Mouse (Mus musculus) hindbrain, postnatal 0 days (tissue): Measurements from ENCODE around the gene Hoxa4. TPM values are rescaled to one million over a fixed set of nuclear protein-coding genes. Genes with fewer than 3 reads are reported as not detected.

Experiments
- ATAC-seq: fragments of 200-750 bp; cut with Nextera tagmentation; 2 replicates; pipeline ENCODE4 v1.8.0; 2017; ENCODE audit warnings: mild to moderate bottlenecking, moderate TSS enrichment, moderate library complexity
- DNase-seq: peaks from one replicate; pipeline ENCODE4 v3.0.0-alpha.2; 2015; ENCODE audit warnings: low spot score
- H3K27ac ChIP-seq: fragments of 300-500 bp; sonication (generic); 2 replicates; pipeline ENCODE4 v1.5.1; 2014; ENCODE audit warnings: mild to moderate bottlenecking
- H3K27me3 ChIP-seq: fragments of 300-500 bp; sonication (generic); 2 replicates; pipeline ENCODE4 v1.6.1; 2014; ENCODE audit warnings: low read length, mixed read lengths; ENCODE audit not compliant: insufficient read depth
- H3K36me3 ChIP-seq: fragments of 300-500 bp; sonication (generic); 2 replicates; pipeline ENCODE4 v1.6.1; 2014; ENCODE audit warnings: low read length, mixed read lengths; ENCODE audit not compliant: insufficient read depth
- H3K4me1 ChIP-seq: fragments of 300-500 bp; sonication (generic); 2 replicates; pipeline ENCODE4 v1.6.1; 2014; ENCODE audit warnings: antibody characterized with exemption, low read length, mixed read lengths; ENCODE audit not compliant: insufficient read depth
- H3K4me2 ChIP-seq: fragments of 300-500 bp; sonication (generic); 2 replicates; pipeline ENCODE4 v1.6.1; 2014; ENCODE audit warnings: low read depth, mild to moderate bottlenecking, low read length, moderate library complexity, mixed read lengths
- H3K4me3 ChIP-seq: fragments of 300-500 bp; sonication (generic); 2 replicates; pipeline ENCODE4 v1.5.1; 2014; ENCODE audit warnings: low read length
- H3K9ac ChIP-seq: fragments of 300-500 bp; sonication (generic); replicated peaks from 2 replicates; pipeline ENCODE4 v1.6.1; 2014; ENCODE audit warnings: mild to moderate bottlenecking, low read length, moderate library complexity, mixed read lengths
- H3K9me3 ChIP-seq: fragments of 300-500 bp; sonication (generic); 2 replicates; pipeline ENCODE4 v1.6.1; 2016; ENCODE audit warnings: low read length, mixed read lengths
- CTCF ChIP-seq: IDR thresholded peaks from 2 replicates; pipeline ENCODE4 v1.5.1; 2016; ENCODE audit warnings: antibody characterized with exemption, control low read depth, low read depth
- whole genome bisulfite sequencing: fragments of 180-500 bp; shearing (Covaris S2); extraction: QIAGEN DNeasy Blood & Tissue Kit; methylation state at CpG from one replicate; pipeline ENCODE4 v1.1.7; 2014; 5-methylcytosine and 5-hydroxymethylcytosine counted together
- polyA plus RNA-seq: library from polyadenylated mRNA; unstranded; fragments of >200 nt; fragmentation: Nextera tagmentation; extraction: Ambion mirVana; gene quantifications from 2 replicates; pipeline ENCODE4 v1.2.1, GENCODE M21; 2015
- total RNA-seq: library from RNA; depleted of rRNA; stranded (reverse); fragments of >200 nt; gene quantifications from 2 replicates; pipeline ENCODE4 v1.2.3, GENCODE M21; 2014

Hoxa4 gene
- total and polyA plus RNA-seq, 2 experiments from 2014 or later = 4.8 to 12.0 TPM

DNA sequence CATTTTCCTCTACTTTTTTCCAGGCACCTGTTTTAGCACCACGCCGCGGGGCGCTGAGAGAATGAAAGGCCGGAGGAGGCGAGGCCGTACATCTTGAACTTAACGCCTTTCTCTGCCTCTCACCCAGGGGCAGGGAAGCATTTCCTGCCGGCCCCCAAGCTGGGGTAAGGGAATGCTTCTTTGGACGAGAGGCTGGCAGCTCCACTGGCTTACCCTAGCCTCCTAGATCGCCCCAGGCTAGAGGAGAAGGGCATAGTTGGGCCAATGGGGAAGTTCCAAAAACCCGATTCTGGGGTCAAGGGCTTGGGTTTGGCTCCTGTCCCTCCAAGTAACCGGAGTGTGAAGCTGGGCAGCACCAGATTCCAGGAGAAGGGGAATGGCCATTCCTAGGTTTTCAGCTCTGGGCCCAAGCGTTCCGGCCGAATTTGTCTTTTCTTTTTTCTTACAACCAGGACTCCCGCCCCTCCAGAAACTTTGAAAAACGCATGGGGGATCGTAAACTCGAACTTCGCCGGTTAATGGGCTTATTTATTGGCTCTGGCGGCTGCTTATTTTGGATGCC, 41.5 kb upstream of the Hoxa4 start:
- ATAC-seq (no peak), DNase-seq (no peak)
- H3K36me3 ChIP-seq = no peaks in the 10 kb centered on the region
- no peak for TF ChIP-seq CTCF
- H3K4me1 ChIP-seq = no peaks in the 10 kb centered on the region
- H3K27ac ChIP-seq = no peak overlapping the region
- H3K9me3 ChIP-seq = no peaks in the 10 kb centered on the region
- H3K27me3 ChIP-seq = peaks cover 94% of the 10 kb centered on the region
- H3K4me2 ChIP-seq = no peak overlapping the region
- 2% methylated on average over 23 of the region's 23 CpGs for WGBS
- no peak overlapping the region for H3K4me3 ChIP-seq
- H3K9ac ChIP-seq = no peak overlapping the region

DNA sequence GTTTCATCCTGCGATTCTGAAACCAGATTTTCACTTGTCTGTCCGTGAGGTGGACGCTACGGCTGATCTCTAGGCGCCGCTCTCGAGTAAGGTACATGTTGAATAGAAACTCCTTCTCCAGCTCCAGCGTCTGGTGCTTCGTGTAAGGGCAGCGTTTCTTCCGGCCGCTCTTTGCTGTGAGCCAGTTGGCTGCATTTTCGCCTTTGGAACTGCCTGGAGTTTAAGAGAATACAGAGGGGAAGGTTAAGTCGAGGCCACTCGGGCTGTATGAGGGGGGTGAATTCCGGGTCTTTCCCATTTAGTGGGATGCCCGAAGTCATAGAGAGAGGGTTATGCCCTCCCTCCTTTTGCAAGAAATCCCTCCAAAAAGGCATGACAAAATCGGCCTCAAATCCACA, 41.0 kb upstream of the Hoxa4 start:
- H3K4me3 ChIP-seq = no peak overlapping the region
- WGBS = 1% methylated on average over 18 of the region's 18 CpGs
- no peaks in the 10 kb centered on the region for H3K9me3 ChIP-seq
- H3K27me3 ChIP-seq = peaks cover 94% of the 10 kb centered on the region
- H3K4me2 ChIP-seq = no peak overlapping the region
- no peak for DNase-seq
- no peak overlapping the region for H3K27ac ChIP-seq
- H3K9ac ChIP-seq = no peak overlapping the region
- no peak for TF ChIP-seq CTCF
- no peak for ATAC-seq
- no peaks in the 10 kb centered on the region for H3K36me3 ChIP-seq
- H3K4me1 ChIP-seq = no peaks in the 10 kb centered on the region

GRCm38 (mm10) chr6:52231885-52232567, 40.5 kb upstream of the Hoxa4 start:
- H3K27me3 ChIP-seq = peaks cover 94% of the 10 kb centered on the region
- TF ChIP-seq CTCF = no peak
- H3K9ac ChIP-seq = no peak overlapping the region
- 1% methylated on average over 18 of the region's 18 CpGs for WGBS
- ATAC-seq = no peak
- no peak overlapping the region for H3K4me2 ChIP-seq
- no peaks in the 10 kb centered on the region for H3K4me1 ChIP-seq
- DNase-seq = no peak
- H3K36me3 ChIP-seq = no peaks in the 10 kb centered on the region
- H3K9me3 ChIP-seq = no peaks in the 10 kb centered on the region
- H3K27ac ChIP-seq = no peak overlapping the region
- no peak overlapping the region for H3K4me3 ChIP-seq

DNA sequence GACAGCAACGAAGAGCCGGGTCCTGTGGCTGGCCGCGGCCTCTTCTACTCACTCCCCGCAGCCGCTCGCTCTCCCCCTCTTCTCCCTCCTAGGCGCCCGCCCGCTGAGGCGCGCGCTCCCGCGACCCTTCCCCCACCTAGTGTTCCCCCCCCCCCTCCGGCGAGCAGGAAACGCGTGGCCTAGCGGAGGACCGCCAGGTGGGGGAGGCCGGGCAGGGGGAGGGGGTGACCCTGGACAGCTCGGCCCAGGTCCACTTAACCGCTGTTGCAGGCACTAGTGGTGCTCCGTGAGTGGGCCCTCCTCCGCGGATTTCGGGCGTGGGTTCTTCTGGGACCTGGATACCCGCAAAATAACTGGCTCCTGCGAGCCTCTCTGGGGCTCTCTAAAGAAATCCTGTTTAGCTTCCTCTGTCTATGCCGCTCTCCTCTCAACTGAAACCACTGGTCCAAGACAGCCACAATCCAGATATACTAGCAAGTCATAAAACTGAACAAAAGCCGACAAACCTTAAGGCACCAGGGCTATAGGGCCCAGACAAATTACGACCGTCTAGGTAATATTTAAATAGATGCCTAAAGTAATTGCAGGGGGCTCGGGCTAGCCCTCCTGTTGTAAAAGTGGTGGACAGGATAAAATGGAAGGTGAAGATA, 39.1 kb upstream of the Hoxa4 start, which contains the start of gene Hoxa9:
Gene Hoxa9 (minus strand): TSS at position 574 of the 650 bp plus-strand sequence.
- H3K9ac ChIP-seq = no peak within 1 kb of the TSS
- H3K4me1 ChIP-seq = no peaks in the 10 kb centered on the region
- H3K4me3 ChIP-seq = no peak within 1 kb of the TSS
- no peaks in the 10 kb centered on the region for H3K9me3 ChIP-seq
- WGBS = under 1% methylated on average over 23 of the region's 36 CpGs
- no peak for DNase-seq
- H3K27me3 ChIP-seq = peaks cover 94% of the 10 kb centered on the region
- no peaks in the 10 kb centered on the region for H3K36me3 ChIP-seq
- H3K27ac ChIP-seq = no peak within 1 kb of the TSS
- no peak for TF ChIP-seq CTCF
- H3K4me2 ChIP-seq = no peak within 1 kb of the TSS
- ATAC-seq = no peak

DNA sequence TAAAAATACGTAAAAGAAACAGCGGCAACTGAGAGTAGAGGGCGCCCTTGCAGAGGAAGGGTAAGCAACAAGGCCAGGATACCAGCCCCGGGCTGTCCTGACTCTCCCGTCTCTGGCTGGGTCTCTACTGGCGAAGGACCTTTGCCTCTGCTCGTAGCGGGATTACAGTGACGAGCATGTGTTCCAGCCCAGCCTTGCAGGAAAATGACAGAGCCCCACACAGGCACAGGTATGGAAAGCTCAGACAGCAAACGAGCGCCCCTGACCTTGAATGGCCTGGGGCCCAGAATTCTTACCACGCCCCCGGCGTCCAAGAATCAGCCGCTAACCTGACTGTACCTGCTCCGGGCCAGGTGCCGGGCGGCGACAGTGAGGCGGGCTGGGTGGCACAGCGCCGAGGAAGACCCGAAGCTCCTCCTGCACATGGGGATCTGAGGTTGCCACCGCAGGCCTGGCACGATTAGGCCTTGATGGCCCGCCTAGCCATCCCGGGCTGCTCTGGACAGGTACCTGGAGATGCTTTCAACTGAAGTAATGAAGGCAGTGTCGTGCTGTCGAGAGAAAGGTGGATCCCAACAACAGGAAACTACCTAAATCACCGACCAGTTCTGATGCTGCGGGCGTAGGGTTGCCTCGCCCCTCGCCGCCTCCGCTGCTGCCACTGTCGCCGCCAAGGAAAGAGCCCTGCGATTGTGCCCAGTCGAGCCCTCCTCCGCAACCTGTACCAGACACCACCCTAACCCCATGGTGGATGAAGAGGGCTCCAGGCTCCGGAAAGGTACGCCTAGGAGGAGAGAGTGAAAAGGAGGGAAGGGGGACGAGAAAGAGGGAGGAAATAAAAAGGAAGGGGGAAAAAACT, 38.2 kb upstream of the Hoxa4 start:
- no peak overlapping the region for H3K4me3 ChIP-seq
- H3K27ac ChIP-seq = no peak overlapping the region
- no peak; the same call in 1 of the 2 replicates for TF ChIP-seq CTCF
- H3K36me3 ChIP-seq = no peaks in the 10 kb centered on the region
- no peak overlapping the region for H3K4me2 ChIP-seq
- H3K27me3 ChIP-seq = peaks cover 94% of the 10 kb centered on the region
- no peaks in the 10 kb centered on the region for H3K4me1 ChIP-seq
- H3K9me3 ChIP-seq = no peaks in the 10 kb centered on the region
- 1% methylated on average over 44 of the region's 44 CpGs for WGBS
- no peak for ATAC-seq
- no peak overlapping the region for H3K9ac ChIP-seq
- DNase-seq = no peak
